Mouse (Mus musculus): ENCODE data around the gene H2al1e. TPM values are rescaled to one million over a fixed set of nuclear protein-coding genes. Genes with fewer than 3 reads are reported as not detected.

Gene H2al1e
- total RNA-seq, 2 experiments from 2014 or later = not detected

Other genes with a start within 250 kb of the H2al1e start
- not detected in 2 replicates for gene H2al1a, start 12.7 kb upstream of the H2al1e start, total RNA-seq (2015)
- not detected in 2 replicates for gene H2al1a, start 12.7 kb upstream of the H2al1e start, total RNA-seq (2017)
- gene H2al1b, start 9.5 kb upstream of the H2al1e start, total RNA-seq (2015) = not detected in 2 replicates
- gene H2al1b, start 9.5 kb upstream of the H2al1e start, total RNA-seq (2017) = not detected in 2 replicates
- gene H2al1c, start 6.3 kb upstream of the H2al1e start, total RNA-seq (2015) = not detected in 2 replicates
- not detected in 2 replicates for gene H2al1c, start 6.3 kb upstream of the H2al1e start, total RNA-seq (2017)
- not detected in 2 replicates for gene H2al1d, start 3.1 kb upstream of the H2al1e start, total RNA-seq (2015)
- gene H2al1d, start 3.1 kb upstream of the H2al1e start, total RNA-seq (2017) = not detected in 2 replicates
- not detected in 2 replicates for gene H2al1f, start 3.2 kb downstream of the H2al1e start, total RNA-seq (2015)
- not detected in 2 replicates for gene H2al1f, start 3.2 kb downstream of the H2al1e start, total RNA-seq (2017)
- gene H2al1g, start 6.3 kb downstream of the H2al1e start, total RNA-seq (2015) = not detected in 2 replicates
- not detected in 2 replicates for gene H2al1g, start 6.3 kb downstream of the H2al1e start, total RNA-seq (2017)
- not detected in 2 replicates for gene H2al1h, start 9.6 kb downstream of the H2al1e start, total RNA-seq (2015)
- not detected in 2 replicates for gene H2al1h, start 9.6 kb downstream of the H2al1e start, total RNA-seq (2017)
- not detected in 2 replicates for gene H2al1i, start 12.7 kb downstream of the H2al1e start, total RNA-seq (2015)
- gene H2al1i, start 12.7 kb downstream of the H2al1e start, total RNA-seq (2017) = not detected in 2 replicates
- gene H2al1j, start 15.9 kb downstream of the H2al1e start, total RNA-seq (2015) = not detected in 2 replicates
- not detected in 2 replicates for gene H2al1j, start 15.9 kb downstream of the H2al1e start, total RNA-seq (2017)

All from megakaryocyte, adult 5-6 weeks (primary cell).